Mouse (Mus musculus): Measurements from ENCODE around the gene Pdlim5. TPM values are rescaled to one million over a fixed set of nuclear protein-coding genes. Genes with fewer than 3 reads are reported as not detected.

The Pdlim5 gene
- 241 and 266 TPM in 2 replicates for polyA plus RNA-seq (2014; fragmentation: Nextera tagmentation; extraction: Ambion mirVana)

DNA sequence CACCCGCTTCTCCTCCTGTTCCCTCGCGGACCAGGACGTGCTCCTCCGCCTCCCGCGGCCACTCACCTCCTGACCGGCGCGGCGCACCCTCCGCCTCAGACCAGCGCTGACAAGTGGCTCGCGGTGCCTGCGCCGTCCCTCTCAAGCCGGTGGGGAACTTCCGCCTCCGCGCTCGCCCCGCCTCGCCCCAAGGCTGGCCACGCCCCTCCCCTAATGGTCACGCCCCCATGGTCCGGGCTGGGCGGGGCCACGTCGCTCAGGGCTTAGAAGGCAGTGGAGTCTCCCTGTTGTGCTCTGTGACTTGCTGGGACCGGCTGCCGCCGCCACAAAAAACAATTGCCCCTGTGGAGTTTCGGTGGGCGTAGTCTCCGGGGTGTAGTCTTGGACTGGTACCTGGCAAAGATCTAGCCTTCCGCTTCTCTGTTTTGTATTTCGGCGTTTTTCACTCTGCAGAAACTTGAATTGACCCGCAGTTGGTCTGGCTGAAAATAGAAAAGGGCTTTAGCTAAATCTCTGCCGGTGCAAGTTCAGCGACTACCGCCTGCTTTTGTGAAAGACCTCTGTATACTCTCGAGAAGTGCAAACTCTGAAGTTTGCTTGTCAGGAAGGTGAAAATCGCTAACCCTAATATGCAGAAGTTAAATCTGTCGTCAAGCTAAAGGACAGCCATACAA is at the start of gene Pdlim5:
TSS of gene Pdlim5 (minus strand) at position 177 of the 674 bp plus-strand sequence.
- Histone ChIP-seq H3K4me1 (ENCODE audit: control insufficient read depth in 2 of 2, insufficient read depth in 2 of 2, low read length in 2 of 2) (peaks cover 0 to 7% of the 10 kb centered on the region in 2 experiments; a peak in 1 of 4 replicates), H3K4me3 (ENCODE audit: control insufficient read depth in 1 of 2, insufficient read depth in 1 of 2, low read depth in 1 of 2, low read length in 2 of 2) (peak within 1 kb of the TSS; percentile 86 to 94), H3K36me3 (ENCODE audit: control insufficient read depth, insufficient read depth, low read length) (peaks cover 10% of the 10 kb centered on the region), H3K9me3 (ENCODE audit: control insufficient read depth, low read length) (no peaks in the 10 kb centered on the region), H3K4me2 (ENCODE audit: low read length) (peak within 1 kb of the TSS; percentile 64), H3K9ac (ENCODE audit: low read length) (peak within 1 kb of the TSS; percentile 98), H3K27ac (replicated peaks in 1 of 2; ENCODE audit: control insufficient read depth in 1 of 2, insufficient read depth in 1 of 2, low read depth in 2 of 2, low read length in 2 of 2) (peak within 1 kb of the TSS; percentile 97 to 98), H3K27me3 (ENCODE audit: control insufficient read depth, insufficient read depth, low read length) (no peaks in the 10 kb centered on the region)
- under 1% methylated on average over 46 of the region's 46 CpGs for WGBS
- peak; percentile 96 for ATAC-seq (ENCODE audit: insufficient number of reproducible peaks, insufficient read depth, low FRiP score, low read depth)

DNA sequence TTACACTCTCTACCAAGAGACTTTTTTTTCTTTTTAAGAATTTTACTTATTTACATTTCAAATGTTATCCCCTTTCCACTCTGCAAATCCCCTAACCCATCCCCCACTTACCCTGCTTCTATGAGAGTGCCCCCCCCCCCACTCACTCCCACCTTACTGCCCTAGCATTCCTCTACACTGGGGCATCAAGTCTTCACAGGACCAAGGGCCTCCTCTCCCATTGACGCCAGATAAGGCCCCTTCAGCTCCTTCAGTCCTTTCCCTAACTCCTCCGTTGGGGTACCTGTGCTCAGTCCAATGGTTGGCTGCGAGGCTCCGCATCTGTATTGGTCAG is 48.2 kb upstream of the Pdlim5 start:
- Histone ChIP-seq H3K4me2 (ENCODE audit: low read length) (peak overlapping the region; percentile 65), H3K4me3 (ENCODE audit: control insufficient read depth in 1 of 2, insufficient read depth in 1 of 2, low read depth in 1 of 2, low read length in 2 of 2) (peak overlapping the region in 1 of 2 experiments; percentile 26; a peak in 1 of 4 replicates), H3K27me3 (ENCODE audit: control insufficient read depth, insufficient read depth, low read length) (no peaks in the 10 kb centered on the region), H3K27ac (replicated peaks in 1 of 2; ENCODE audit: control insufficient read depth in 1 of 2, insufficient read depth in 1 of 2, low read depth in 2 of 2, low read length in 2 of 2) (peak overlapping the region in 1 of 2 experiments; percentile 28; a peak in 1 of 4 replicates), H3K9ac (ENCODE audit: low read length) (peak overlapping the region; percentile 70; the same call in 1 of the 2 replicates), H3K9me3 (ENCODE audit: control insufficient read depth, low read length) (no peaks in the 10 kb centered on the region), H3K4me1 (ENCODE audit: control insufficient read depth in 2 of 2, insufficient read depth in 2 of 2, low read length in 2 of 2) (peaks cover 16 to 51% of the 10 kb centered on the region in 2 experiments), H3K36me3 (ENCODE audit: control insufficient read depth, insufficient read depth, low read length) (no peaks in the 10 kb centered on the region)
- WGBS = 11% methylated on average over 4 of the region's 4 CpGs
- ATAC-seq (ENCODE audit: insufficient number of reproducible peaks, insufficient read depth, low FRiP score, low read depth) = no peak

DNA sequence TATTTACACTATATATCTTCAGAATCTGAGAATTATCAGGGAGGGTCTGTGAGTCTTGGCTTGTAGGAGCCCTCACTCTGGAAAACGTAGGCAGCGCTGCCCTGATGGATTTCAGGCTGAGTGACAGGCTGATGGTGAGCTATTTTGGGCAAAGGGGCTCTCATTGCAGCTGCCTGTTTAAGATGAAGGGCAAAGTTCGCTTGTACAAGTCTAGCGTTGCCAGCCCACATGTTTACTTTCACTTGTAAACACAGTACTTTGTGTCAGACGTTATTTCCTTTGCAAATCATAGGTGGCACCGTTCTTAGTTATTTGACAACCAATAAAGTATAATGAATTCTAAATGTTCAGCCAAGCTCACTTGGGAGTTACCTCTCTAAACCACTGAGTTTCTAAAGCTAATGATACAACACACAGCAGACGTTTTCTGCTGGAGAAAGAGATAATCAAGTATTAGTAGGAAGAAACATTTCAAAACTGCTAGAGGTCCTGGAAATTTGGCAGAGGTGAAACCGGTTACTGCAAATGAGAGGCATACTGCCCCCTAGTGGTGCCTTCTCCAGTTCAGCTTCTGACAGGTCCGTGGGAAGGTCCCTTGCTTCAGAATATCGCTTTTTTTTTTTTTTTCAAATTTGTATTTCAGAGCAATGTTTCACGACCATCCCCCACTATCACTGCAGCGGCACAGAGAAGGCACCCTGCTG is 47.7 kb upstream of the Pdlim5 start:
- 3% methylated on average over 12 of the region's 12 CpGs for WGBS
- peak overlapping the region in 1 of 2 experiments; percentile 26; a peak in 3 of 4 replicates for H3K4me3 ChIP-seq (ENCODE audit: control insufficient read depth in 1 of 2, insufficient read depth in 1 of 2, low read depth in 1 of 2, low read length in 2 of 2)
- ATAC-seq (ENCODE audit: insufficient number of reproducible peaks, insufficient read depth, low FRiP score, low read depth) = no peak
- no peaks in the 10 kb centered on the region for H3K9me3 ChIP-seq (ENCODE audit: control insufficient read depth, low read length)
- H3K4me1 ChIP-seq (ENCODE audit: control insufficient read depth in 2 of 2, insufficient read depth in 2 of 2, low read length in 2 of 2) = peaks cover 16 to 56% of the 10 kb centered on the region in 2 experiments
- peak overlapping the region; percentile 89 to 96 for H3K27ac ChIP-seq (replicated peaks in 1 of 2; ENCODE audit: control insufficient read depth in 1 of 2, insufficient read depth in 1 of 2, low read depth in 2 of 2, low read length in 2 of 2)
- H3K27me3 ChIP-seq (ENCODE audit: control insufficient read depth, insufficient read depth, low read length) = no peaks in the 10 kb centered on the region
- H3K9ac ChIP-seq (ENCODE audit: low read length) = peak overlapping the region; percentile 70
- H3K4me2 ChIP-seq (ENCODE audit: low read length) = peak overlapping the region; percentile 65
- no peaks in the 10 kb centered on the region for H3K36me3 ChIP-seq (ENCODE audit: control insufficient read depth, insufficient read depth, low read length)

DNA sequence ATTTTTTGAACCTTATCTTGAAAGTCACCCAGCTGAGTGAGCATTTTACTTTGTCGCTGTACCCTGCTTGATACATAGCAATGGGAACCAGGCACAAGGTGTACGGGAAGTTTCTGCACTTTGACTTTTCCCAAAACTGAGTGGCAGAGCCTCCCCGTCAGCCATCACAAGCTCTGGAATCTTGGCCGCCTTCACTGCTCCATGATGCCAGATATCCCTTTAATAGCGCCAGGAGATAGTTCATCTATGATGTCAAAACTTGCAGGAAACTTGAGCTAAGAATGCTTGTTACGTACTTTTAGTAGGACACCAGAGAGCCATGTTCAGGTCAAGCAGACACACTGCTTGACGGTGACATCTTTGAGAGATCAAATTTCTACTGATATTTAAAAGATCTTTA is 46.7 kb upstream of the Pdlim5 start:
- H3K4me2 ChIP-seq (ENCODE audit: low read length) = peak overlapping the region; percentile 65
- peaks cover 14 to 54% of the 10 kb centered on the region in 2 experiments for H3K4me1 ChIP-seq (ENCODE audit: control insufficient read depth in 2 of 2, insufficient read depth in 2 of 2, low read length in 2 of 2)
- no peaks in the 10 kb centered on the region for H3K36me3 ChIP-seq (ENCODE audit: control insufficient read depth, insufficient read depth, low read length)
- H3K4me3 ChIP-seq (ENCODE audit: control insufficient read depth in 1 of 2, insufficient read depth in 1 of 2, low read depth in 1 of 2, low read length in 2 of 2) = no peak overlapping the region
- no peak for ATAC-seq (ENCODE audit: insufficient number of reproducible peaks, insufficient read depth, low FRiP score, low read depth)
- peak overlapping the region; percentile 80 to 96 for H3K27ac ChIP-seq (replicated peaks in 1 of 2; ENCODE audit: control insufficient read depth in 1 of 2, insufficient read depth in 1 of 2, low read depth in 2 of 2, low read length in 2 of 2)
- 30% methylated on average over 7 of the region's 7 CpGs for WGBS
- H3K27me3 ChIP-seq (ENCODE audit: control insufficient read depth, insufficient read depth, low read length) = no peaks in the 10 kb centered on the region
- no peaks in the 10 kb centered on the region for H3K9me3 ChIP-seq (ENCODE audit: control insufficient read depth, low read length)
- H3K9ac ChIP-seq (ENCODE audit: low read length) = no peak overlapping the region

DNA sequence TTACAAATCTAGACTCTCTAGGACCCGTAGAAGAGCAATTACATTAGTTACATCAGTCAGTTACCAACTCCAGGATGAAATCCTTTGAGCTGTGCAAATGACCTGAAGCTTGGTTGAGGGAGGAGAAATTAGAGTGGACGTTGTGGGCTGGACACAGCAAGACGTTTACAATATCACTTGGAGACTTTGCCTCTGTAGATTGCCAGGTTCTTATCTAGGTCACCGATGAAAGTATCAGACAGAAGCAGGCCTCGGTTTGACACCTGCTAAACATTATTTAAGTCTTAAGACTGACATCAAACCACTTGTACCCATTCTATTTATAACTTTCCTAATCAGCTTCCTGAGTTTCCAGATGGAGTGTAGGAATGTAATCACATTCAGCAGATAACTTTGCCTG is 45.6 kb upstream of the Pdlim5 start:
- H3K4me3 ChIP-seq (ENCODE audit: control insufficient read depth in 1 of 2, insufficient read depth in 1 of 2, low read depth in 1 of 2, low read length in 2 of 2) = no peak overlapping the region
- peaks cover 14 to 53% of the 10 kb centered on the region in 2 experiments for H3K4me1 ChIP-seq (ENCODE audit: control insufficient read depth in 2 of 2, insufficient read depth in 2 of 2, low read length in 2 of 2)
- WGBS = 8% methylated on average over 5 of the region's 5 CpGs
- no peaks in the 10 kb centered on the region for H3K9me3 ChIP-seq (ENCODE audit: control insufficient read depth, low read length)
- peak overlapping the region; percentile 30 for H3K4me2 ChIP-seq (ENCODE audit: low read length)
- no peaks in the 10 kb centered on the region for H3K36me3 ChIP-seq (ENCODE audit: control insufficient read depth, insufficient read depth, low read length)
- no peak overlapping the region for H3K9ac ChIP-seq (ENCODE audit: low read length)
- H3K27ac ChIP-seq (replicated peaks in 1 of 2; ENCODE audit: control insufficient read depth in 1 of 2, insufficient read depth in 1 of 2, low read depth in 2 of 2, low read length in 2 of 2) = peak overlapping the region; percentile 87 to 96; a peak in 3 of 4 replicates
- ATAC-seq (ENCODE audit: insufficient number of reproducible peaks, insufficient read depth, low FRiP score, low read depth) = no peak
- no peaks in the 10 kb centered on the region for H3K27me3 ChIP-seq (ENCODE audit: control insufficient read depth, insufficient read depth, low read length)

DNA sequence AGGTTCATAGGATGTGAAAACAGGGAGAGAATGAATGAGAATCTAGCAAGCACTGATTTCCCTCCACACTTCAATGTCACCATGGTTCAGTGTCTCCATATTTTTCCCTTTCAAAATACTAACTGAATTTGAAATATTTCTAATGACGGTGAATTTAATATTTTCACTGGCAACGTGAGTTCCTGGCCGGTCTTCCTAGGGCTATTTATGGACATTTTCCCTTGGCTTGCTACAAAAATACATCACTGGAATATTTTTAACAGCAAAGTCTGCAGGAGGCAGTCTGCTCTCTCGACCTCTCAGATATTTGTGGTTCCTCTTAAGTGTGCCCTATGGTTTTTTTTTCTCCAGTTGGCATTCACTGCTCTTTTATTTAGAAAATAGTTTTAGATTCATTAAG is 44.7 kb upstream of the Pdlim5 start:
- no peak for ATAC-seq (ENCODE audit: insufficient number of reproducible peaks, insufficient read depth, low FRiP score, low read depth)
- H3K9me3 ChIP-seq (ENCODE audit: control insufficient read depth, low read length) = no peaks in the 10 kb centered on the region
- peak overlapping the region; percentile 96 to 99 for H3K27ac ChIP-seq (replicated peaks in 1 of 2; ENCODE audit: control insufficient read depth in 1 of 2, insufficient read depth in 1 of 2, low read depth in 2 of 2, low read length in 2 of 2)
- WGBS = 7% methylated on average over 4 of the region's 4 CpGs
- peaks cover 14 to 53% of the 10 kb centered on the region in 2 experiments for H3K4me1 ChIP-seq (ENCODE audit: control insufficient read depth in 2 of 2, insufficient read depth in 2 of 2, low read length in 2 of 2)
- H3K9ac ChIP-seq (ENCODE audit: low read length) = peak overlapping the region; percentile 44; the same call in 1 of the 2 replicates
- no peaks in the 10 kb centered on the region for H3K36me3 ChIP-seq (ENCODE audit: control insufficient read depth, insufficient read depth, low read length)
- H3K27me3 ChIP-seq (ENCODE audit: control insufficient read depth, insufficient read depth, low read length) = no peaks in the 10 kb centered on the region
- H3K4me3 ChIP-seq (ENCODE audit: control insufficient read depth in 1 of 2, insufficient read depth in 1 of 2, low read depth in 1 of 2, low read length in 2 of 2) = no peak overlapping the region
- H3K4me2 ChIP-seq (ENCODE audit: low read length) = peak overlapping the region; percentile 54

DNA sequence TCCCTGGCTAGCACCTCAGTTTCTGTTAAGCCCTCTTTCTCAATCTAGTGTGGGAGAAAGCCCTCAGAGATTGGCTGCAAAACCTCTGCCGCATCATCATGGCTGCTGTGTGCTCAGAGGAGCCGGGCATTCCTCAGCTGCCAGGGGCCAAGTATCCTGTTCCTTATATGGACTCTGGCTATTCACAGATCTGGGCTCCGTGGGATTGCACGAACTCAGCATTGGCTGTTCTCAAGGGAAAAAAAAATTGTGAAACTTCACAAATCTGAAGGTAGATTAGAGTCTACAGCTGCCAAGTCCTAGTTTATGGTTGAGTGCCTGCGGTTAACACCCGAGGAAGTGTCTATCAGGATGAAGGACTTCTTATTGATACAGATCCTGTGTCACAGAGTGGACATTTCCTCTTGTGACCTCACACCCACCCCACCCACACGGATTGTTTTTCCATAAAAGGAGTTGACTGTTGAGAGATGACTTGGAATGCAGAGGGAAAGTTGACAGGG is 44.1 kb upstream of the Pdlim5 start:
- peak; percentile 84 for ATAC-seq (ENCODE audit: insufficient number of reproducible peaks, insufficient read depth, low FRiP score, low read depth)
- peak overlapping the region; percentile 54 for H3K4me2 ChIP-seq (ENCODE audit: low read length)

More for the DNA sequence above, 44.1 kb upstream of the Pdlim5 start:
- Histone ChIP-seq H3K9ac (ENCODE audit: low read length) (peak overlapping the region; percentile 44; the same call in 1 of the 2 replicates), H3K9me3 (ENCODE audit: control insufficient read depth, low read length) (no peaks in the 10 kb centered on the region), H3K27me3 (ENCODE audit: control insufficient read depth, insufficient read depth, low read length) (no peaks in the 10 kb centered on the region), H3K4me3 (ENCODE audit: control insufficient read depth in 1 of 2, insufficient read depth in 1 of 2, low read depth in 1 of 2, low read length in 2 of 2) (no peak overlapping the region), H3K4me1 (ENCODE audit: control insufficient read depth in 2 of 2, insufficient read depth in 2 of 2, low read length in 2 of 2) (peaks cover 14 to 57% of the 10 kb centered on the region in 2 experiments), H3K27ac (replicated peaks in 1 of 2; ENCODE audit: control insufficient read depth in 1 of 2, insufficient read depth in 1 of 2, low read depth in 2 of 2, low read length in 2 of 2) (peak overlapping the region; percentile 96 to 99), H3K36me3 (ENCODE audit: control insufficient read depth, insufficient read depth, low read length) (no peaks in the 10 kb centered on the region)
- whole genome bisulfite sequencing = 3% methylated on average over 7 of the region's 7 CpGs
